Mouse (Mus musculus): ENCODE results near the gene Pdx1. TPM values are rescaled to one million over a fixed set of nuclear protein-coding genes. Genes with fewer than 3 reads are reported as not detected.
A peak's percentile ranks its signal among the peaks of the same experiment; 100 is the strongest.

The Pdx1 gene
- polyA plus RNA-seq, 1 experiment from 2014 or later = not detected

DNA sequence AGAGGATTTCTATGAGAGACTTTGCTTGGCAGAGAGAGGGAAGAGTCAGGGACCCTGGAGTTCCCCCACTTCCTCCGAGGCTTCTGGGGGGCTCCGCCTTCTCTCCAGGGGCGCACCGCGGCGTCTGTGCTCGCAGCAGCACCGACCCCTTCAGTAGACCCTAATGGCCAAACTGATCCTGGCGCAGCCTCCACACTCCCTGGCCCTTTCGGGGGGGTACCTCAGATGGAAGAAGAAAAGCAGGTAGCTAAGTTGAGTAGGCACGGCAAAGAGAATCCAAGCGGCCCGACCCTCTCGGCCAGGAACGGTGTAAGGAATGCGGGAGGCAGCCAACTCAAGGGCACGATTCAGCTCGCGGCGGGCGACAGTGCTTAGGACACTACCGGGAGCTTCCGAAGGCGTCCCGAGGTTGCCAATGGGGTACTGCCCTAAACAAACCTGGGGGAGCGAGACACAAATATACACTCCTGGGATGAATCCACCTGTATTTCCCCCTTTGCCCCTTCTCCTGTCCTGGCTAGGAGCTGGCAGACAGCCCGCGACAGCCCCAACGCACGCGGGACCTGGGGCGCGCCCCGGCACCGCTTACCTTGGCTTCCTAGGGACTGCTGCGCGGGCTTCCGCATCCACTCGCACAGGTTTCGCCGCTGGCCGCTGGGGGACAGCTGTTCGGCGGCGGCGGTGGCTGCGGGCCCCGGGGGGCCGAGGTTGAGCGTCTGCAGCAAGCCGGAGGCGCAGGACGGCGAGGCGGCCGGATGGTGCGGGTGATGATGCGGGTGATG lies 36.3 kb downstream of the Pdx1 start:
- no peaks in the 10 kb centered on the region for H3K36me3 ChIP-seq (ENCODE audit: control insufficient read depth, insufficient read depth)
- H3K27ac ChIP-seq (ENCODE audit: low read length) = no peak overlapping the region
- no peak for ATAC-seq (replicated peaks; ENCODE audit: extremely low read depth, insufficient read depth, low FRiP score)
- no peaks in the 10 kb centered on the region for H3K9me3 ChIP-seq (replicated peaks; ENCODE audit: control insufficient read depth, low read length)
- H3K27me3 ChIP-seq (ENCODE audit: control insufficient read depth, insufficient read depth, low read length) = peaks cover 99% of the 10 kb centered on the region
- peak overlapping the region; percentile 26; the same call in 1 of the 2 replicates for H3K4me2 ChIP-seq (ENCODE audit: low read depth, low read length)
- peak overlapping the region; percentile 12; the same call in 1 of the 2 replicates for H3K4me3 ChIP-seq (ENCODE audit: low read length)
- H3K9ac ChIP-seq (ENCODE audit: low read length) = no peak overlapping the region
- H3K4me1 ChIP-seq (ENCODE audit: control insufficient read depth, insufficient read depth, low read length) = peaks cover 6% of the 10 kb centered on the region; the same call in 1 of the 2 replicates
- WGBS = 1% methylated on average over 57 of the region's 58 CpGs

DNA sequence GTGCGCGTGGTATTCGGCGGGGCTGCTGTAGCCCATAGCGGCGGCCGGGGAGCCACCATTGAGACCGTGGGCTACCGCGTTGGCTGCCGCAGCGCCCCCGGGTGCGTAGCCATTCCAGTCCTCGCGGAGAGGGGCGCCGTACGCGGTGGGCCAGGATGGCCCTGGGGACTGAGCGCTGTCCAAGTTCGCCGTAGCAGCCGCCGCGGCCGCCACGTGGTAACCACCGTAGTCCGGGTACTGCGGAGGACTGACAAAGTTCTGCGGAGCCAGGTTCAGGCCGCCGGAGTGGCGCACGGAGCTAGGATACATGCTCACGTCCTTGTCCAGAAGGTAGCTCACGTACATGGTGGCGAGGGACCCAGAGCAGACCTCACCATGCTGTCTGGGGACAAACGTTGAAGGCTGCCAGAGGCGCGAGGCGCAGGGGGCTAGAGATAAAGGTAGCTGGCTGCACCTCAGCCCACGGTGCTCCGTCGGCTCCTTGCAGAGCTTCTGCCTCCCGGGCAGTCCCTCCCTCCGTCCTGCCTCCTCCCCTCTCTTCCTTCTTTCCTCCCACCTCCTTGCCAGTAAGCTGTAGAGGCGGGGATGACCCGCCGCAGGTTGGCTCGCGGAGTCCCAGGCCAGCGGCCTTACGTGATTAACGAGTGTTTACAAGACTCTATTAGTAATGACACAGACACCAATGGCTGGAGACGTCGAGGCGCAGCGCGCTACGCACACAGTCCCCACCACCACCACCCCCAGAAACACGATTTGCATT lies 37.1 kb downstream of the Pdx1 start, which contains the start of gene Cdx2:
Gene Cdx2 (minus strand): TSS at position 633 of the 760 bp plus-strand sequence.
- no peak for ATAC-seq (replicated peaks; ENCODE audit: extremely low read depth, insufficient read depth, low FRiP score)
- Histone ChIP-seq H3K4me2 (ENCODE audit: low read depth, low read length) (peak within 1 kb of the TSS; percentile 26; the same call in 1 of the 2 replicates), H3K36me3 (ENCODE audit: control insufficient read depth, insufficient read depth) (no peaks in the 10 kb centered on the region), H3K9me3 (replicated peaks; ENCODE audit: control insufficient read depth, low read length) (no peaks in the 10 kb centered on the region), H3K4me3 (ENCODE audit: low read length) (peak within 1 kb of the TSS; percentile 12; the same call in 1 of the 2 replicates), H3K27ac (ENCODE audit: low read length) (no peak within 1 kb of the TSS), H3K9ac (ENCODE audit: low read length) (no peak within 1 kb of the TSS), H3K4me1 (ENCODE audit: control insufficient read depth, insufficient read depth, low read length) (peaks cover 6% of the 10 kb centered on the region; the same call in 1 of the 2 replicates), H3K27me3 (ENCODE audit: control insufficient read depth, insufficient read depth, low read length) (peaks cover 99% of the 10 kb centered on the region)
- under 1% methylated on average over 62 of the region's 63 CpGs for WGBS

- Histone ChIP-seq H3K27ac (ENCODE audit: low read length) (no peak overlapping the region), H3K4me1 (ENCODE audit: control insufficient read depth, insufficient read depth, low read length) (peaks cover 6% of the 10 kb centered on the region; the same call in 1 of the 2 replicates), H3K9me3 (replicated peaks; ENCODE audit: control insufficient read depth, low read length) (no peaks in the 10 kb centered on the region), H3K36me3 (ENCODE audit: control insufficient read depth, insufficient read depth) (no peaks in the 10 kb centered on the region), H3K9ac (ENCODE audit: low read length) (no peak overlapping the region), H3K27me3 (ENCODE audit: control insufficient read depth, insufficient read depth, low read length) (peaks cover 100% of the 10 kb centered on the region), H3K4me3 (ENCODE audit: low read length) (no peak overlapping the region), H3K4me2 (ENCODE audit: low read depth, low read length) (no peak overlapping the region)
- no peak for ATAC-seq (replicated peaks; ENCODE audit: extremely low read depth, insufficient read depth, low FRiP score)
- 3% methylated on average over 12 of the region's 12 CpGs for WGBS
Measured at GRCm38 (mm10) chr5:147307398-147307785, 37.6 kb downstream of the Pdx1 start.

DNA sequence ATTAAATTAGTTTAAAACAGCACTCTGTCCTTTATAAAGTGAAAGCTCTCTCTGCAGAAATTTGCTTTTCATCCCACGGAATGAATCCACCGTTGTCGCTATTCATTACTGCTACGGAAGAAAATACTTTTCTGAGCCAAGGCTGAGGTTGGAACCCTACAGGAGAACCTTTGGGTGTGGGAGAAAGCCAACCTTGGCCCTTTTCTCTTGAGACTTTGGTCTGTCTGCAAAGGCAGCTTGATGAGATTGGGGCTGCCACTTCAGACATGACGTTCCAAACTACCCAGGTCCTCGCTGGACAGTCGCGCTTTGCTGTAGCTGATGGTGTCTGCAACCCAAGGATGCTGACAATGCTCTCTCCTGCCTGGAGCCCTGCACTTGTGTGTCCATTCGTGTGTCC lies 38.7 kb downstream of the Pdx1 start:
- H3K4me2 ChIP-seq (ENCODE audit: low read depth, low read length) = no peak overlapping the region

DNA sequence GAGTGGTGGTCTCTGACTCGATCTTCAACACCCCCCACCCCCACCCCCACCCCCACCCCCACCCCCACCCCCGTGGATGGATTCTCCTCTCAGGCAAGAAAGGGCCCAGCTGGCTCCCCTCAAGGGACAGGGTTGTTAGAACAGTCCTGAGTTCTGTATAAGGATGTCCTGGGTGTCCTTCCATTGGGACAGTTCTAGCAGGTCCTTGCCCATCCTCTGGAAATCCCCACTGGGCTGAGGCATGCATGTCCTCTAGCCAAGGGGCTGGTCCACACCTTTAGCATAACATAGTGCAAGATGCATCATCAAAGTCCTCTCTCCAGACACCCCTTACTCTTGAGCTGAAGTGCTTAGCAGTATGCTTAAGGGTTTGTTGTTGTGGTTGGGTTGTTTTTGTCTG lies 40.0 kb downstream of the Pdx1 start:
- Histone ChIP-seq H3K4me3 (ENCODE audit: low read length) (no peak overlapping the region), H3K36me3 (ENCODE audit: control insufficient read depth, insufficient read depth) (no peaks in the 10 kb centered on the region), H3K27ac (ENCODE audit: low read length) (no peak overlapping the region), H3K9me3 (replicated peaks; ENCODE audit: control insufficient read depth, low read length) (no peaks in the 10 kb centered on the region), H3K4me2 (ENCODE audit: low read depth, low read length) (no peak overlapping the region), H3K27me3 (ENCODE audit: control insufficient read depth, insufficient read depth, low read length) (peaks cover 100% of the 10 kb centered on the region), H3K9ac (ENCODE audit: low read length) (no peak overlapping the region), H3K4me1 (ENCODE audit: control insufficient read depth, insufficient read depth, low read length) (peaks cover 6% of the 10 kb centered on the region; the same call in 1 of the 2 replicates)
- 7% methylated on average over 2 of the region's 2 CpGs for WGBS
- no peak; the same call in 1 of the 2 replicates for ATAC-seq (replicated peaks; ENCODE audit: extremely low read depth, insufficient read depth, low FRiP score)

More for the DNA sequence above, 38.7 kb downstream of the Pdx1 start:
- Histone ChIP-seq H3K9me3 (replicated peaks; ENCODE audit: control insufficient read depth, low read length) (no peaks in the 10 kb centered on the region), H3K4me3 (ENCODE audit: low read length) (no peak overlapping the region), H3K36me3 (ENCODE audit: control insufficient read depth, insufficient read depth) (no peaks in the 10 kb centered on the region), H3K9ac (ENCODE audit: low read length) (no peak overlapping the region), H3K27me3 (ENCODE audit: control insufficient read depth, insufficient read depth, low read length) (peaks cover 100% of the 10 kb centered on the region), H3K27ac (ENCODE audit: low read length) (no peak overlapping the region), H3K4me1 (ENCODE audit: control insufficient read depth, insufficient read depth, low read length) (peaks cover 6% of the 10 kb centered on the region; the same call in 1 of the 2 replicates)
- 9% methylated on average over 9 of the region's 9 CpGs for WGBS
- ATAC-seq (replicated peaks; ENCODE audit: extremely low read depth, insufficient read depth, low FRiP score) = no peak

- H3K9ac ChIP-seq (ENCODE audit: low read length) = no peak overlapping the region
- no peaks in the 10 kb centered on the region for H3K9me3 ChIP-seq (replicated peaks; ENCODE audit: control insufficient read depth, low read length)
- H3K4me3 ChIP-seq (ENCODE audit: low read length) = no peak overlapping the region
- H3K36me3 ChIP-seq (ENCODE audit: control insufficient read depth, insufficient read depth) = no peaks in the 10 kb centered on the region
- H3K27ac ChIP-seq (ENCODE audit: low read length) = no peak overlapping the region
- no peak for ATAC-seq (replicated peaks; ENCODE audit: extremely low read depth, insufficient read depth, low FRiP score)
- H3K4me2 ChIP-seq (ENCODE audit: low read depth, low read length) = no peak overlapping the region
- no peaks in the 10 kb centered on the region for H3K4me1 ChIP-seq (ENCODE audit: control insufficient read depth, insufficient read depth, low read length)
- H3K27me3 ChIP-seq (ENCODE audit: control insufficient read depth, insufficient read depth, low read length) = peaks cover 100% of the 10 kb centered on the region
- WGBS = 2% methylated on average over 27 of the region's 27 CpGs
Measured at GRCm38 (mm10) chr5:147312830-147313685, 43.3 kb downstream of the Pdx1 start.

- H3K9me3 ChIP-seq (replicated peaks; ENCODE audit: control insufficient read depth, low read length) = no peaks in the 10 kb centered on the region
- no peak; the same call in 1 of the 2 replicates for ATAC-seq (replicated peaks; ENCODE audit: extremely low read depth, insufficient read depth, low FRiP score)
- H3K27ac ChIP-seq (ENCODE audit: low read length) = no peak overlapping the region
- H3K9ac ChIP-seq (ENCODE audit: low read length) = no peak overlapping the region
- peak overlapping the region; percentile 20 for H3K4me3 ChIP-seq (ENCODE audit: low read length)
- H3K27me3 ChIP-seq (ENCODE audit: control insufficient read depth, insufficient read depth, low read length) = peaks cover 94% of the 10 kb centered on the region
- peak overlapping the region; percentile 30 for H3K4me2 ChIP-seq (ENCODE audit: low read depth, low read length)
- WGBS = 1% methylated on average over 39 of the region's 39 CpGs
- H3K4me1 ChIP-seq (ENCODE audit: control insufficient read depth, insufficient read depth, low read length) = no peaks in the 10 kb centered on the region
- no peaks in the 10 kb centered on the region for H3K36me3 ChIP-seq (ENCODE audit: control insufficient read depth, insufficient read depth)
Measured at GRCm38 (mm10) chr5:147314646-147315431, 45.1 kb downstream of the Pdx1 start.

Data from heart, embryonic 16.5 days (tissue).